Mouse (Mus musculus): ENCODE results near the gene Tmem121b.

Gene Tmem121b

DNA sequence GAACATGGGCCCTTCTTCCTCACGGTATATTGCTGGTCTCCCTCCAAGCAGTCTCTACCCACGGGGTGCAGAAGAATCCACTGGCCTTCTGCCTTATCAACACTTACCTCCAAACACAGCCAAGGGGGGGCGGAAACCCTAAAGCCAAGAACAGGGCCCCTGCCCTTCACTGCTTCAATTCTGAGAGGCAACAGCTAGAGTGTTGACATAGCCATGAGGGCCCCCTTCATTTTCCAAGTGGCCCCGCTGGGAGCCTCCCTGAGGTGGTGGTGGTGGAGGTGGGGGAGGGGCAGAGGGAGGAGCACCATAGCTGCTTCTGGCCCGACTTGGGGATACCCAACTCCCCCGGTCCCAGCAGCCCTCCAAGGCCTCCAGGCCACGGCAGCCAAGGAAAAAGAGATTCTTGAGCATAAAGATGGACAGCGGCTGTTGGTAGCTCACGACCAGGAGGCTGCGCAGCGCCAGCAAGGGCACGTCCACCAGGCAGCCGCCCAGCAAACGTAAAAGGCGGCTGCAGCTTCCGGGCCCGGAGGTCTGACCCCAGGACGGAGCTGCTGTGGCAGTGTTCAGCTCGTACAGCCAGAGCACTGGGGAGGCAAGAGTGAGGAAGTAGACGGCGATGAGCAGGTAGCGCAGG lies 1.6 kb downstream of the Tmem121b start:
- DNase-seq = no peak

DNA sequence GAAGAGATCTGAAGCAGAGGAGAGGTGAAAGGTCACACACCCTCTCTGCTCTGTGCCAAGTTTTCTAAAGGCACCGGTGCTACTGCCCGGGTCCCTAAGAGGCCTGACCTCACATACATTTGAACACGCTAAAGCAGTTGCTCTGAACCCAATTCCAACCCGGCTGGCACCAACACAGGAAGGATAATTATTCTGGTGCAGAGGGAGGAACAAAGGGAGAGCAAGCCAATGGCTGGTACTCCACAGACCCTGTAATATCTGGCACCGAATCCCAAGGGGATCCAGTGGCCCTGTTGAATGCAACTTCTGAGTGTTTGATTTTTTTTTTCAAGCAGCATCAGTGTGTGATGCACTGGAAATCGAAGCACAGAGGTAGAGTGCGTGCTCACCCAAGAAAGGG lies 2.5 kb downstream of the Tmem121b start:
- DNase-seq = no peak

DNA sequence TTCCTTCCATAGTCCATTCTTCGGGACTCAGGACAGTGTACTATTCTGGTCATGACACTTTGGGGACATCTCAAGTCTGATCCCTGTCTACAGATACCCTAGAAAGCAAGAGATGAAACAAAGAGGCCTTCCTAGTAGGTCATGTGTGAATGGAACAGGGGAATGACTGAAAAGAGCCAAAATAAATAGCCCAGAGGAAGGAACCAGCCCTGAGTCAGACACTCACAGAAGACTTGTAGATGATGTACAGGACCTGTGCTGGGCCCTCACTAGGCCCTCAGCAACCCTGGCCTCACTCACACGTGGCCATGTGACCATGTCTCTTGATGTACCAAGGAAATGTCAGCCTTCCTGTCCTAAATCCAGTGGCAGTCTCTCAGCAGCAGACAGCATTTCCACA lies 4.1 kb downstream of the Tmem121b start:
- no peak for DNase-seq

DNA sequence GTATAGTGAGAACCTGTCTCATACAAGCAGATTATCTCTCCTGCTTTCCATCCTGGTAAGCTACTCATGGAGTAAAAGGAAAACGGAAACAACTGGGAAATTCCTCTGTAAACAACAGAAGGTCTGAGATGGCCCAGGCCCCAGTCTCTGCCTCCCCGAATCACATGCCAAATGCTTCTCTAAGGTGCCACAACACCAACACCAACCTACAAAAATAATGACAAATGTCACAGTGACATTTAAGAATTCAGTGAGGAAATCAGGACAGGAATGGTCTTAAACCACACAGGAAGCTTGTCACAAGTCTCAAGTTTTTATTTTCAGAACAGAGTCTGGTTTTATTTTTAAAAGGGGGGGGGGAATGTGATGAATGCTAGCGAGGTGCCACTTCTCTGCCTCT lies 5.0 kb downstream of the Tmem121b start:
- no peak for DNase-seq

DNA sequence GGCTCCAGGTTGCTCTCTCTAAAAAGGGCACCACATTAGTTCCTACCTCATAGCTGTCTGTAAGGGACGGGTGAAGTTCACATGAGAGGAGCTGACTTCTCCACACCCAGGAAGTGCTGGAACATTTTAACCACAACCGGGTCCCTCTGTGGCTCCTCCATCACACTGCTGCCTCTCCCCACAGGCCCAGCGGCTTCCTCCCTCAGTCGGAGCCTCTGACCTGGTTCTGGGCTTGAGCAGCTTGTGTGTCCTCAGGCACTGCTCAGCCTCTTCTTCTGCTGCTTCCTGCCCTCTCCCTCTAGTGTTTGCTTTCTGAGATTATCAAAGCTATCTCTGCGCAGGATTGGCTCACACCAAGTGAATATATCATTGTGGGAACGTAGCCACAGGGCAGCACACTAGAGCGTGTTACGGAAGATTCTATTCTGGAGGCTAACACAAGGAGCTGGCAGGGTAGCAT lies 7.5 kb downstream of the Tmem121b start:
- DNase-seq = no peak

DNA sequence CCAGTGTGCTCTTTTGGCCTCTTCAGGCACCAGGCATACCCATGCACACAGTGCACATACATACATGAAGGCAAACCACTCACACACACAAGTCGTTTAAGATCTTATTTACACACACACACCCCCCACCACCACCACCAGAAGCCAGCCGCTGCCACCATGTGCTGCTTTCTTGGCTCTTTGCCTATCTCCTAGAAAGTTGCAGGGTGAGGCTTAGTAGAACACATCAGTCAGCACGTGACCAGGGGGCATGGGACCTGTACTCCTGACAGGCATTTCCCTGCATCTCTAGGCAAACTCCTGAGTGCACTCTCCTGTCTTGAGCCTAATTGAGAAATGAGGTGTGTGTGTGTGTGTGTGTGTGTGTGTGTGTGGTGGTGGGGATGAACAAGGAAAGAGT lies 8.6 kb downstream of the Tmem121b start:
- no peak for DNase-seq

DNA sequence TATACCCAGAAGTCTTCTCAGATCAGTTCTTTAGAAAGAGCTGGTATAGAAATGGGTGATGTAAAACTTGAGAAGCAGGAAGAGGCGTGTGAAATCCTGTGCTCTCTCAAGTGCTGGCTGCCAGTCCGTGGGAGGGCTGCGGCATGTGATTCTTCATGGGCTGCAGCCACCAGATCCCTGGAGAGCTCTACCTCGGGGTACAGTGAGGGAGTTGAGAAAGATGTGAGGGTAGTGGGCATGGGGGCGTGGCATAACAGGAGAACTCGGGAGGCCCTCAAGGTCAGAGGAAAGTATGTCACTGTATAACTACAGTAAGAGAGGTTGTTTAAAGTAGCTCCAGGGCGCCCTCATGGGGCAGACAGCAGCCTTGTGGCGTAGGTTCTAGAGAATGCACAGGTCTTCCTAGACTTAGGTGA lies 10.4 kb downstream of the Tmem121b start:
- no peak for DNase-seq

DNA sequence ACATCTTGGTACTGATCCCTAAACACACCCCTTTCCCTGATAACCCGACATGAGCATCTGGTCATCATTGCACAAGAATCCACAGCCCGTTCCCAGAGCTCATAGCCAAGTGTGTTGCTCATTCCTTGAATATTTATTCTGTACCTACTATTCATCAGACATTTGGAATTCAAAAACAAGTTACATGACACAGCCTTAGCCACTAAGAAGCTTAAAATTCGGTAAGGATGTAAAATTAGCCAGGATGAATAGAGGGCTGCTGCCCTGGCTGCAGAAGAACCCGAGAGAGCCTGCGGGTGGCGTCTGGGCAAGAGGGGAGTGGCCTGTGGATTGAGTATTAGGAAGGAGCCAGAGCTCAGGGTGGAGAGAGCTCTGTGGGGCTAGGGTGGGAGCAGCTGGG lies 10.9 kb downstream of the Tmem121b start:
- DNase-seq = no peak

DNA sequence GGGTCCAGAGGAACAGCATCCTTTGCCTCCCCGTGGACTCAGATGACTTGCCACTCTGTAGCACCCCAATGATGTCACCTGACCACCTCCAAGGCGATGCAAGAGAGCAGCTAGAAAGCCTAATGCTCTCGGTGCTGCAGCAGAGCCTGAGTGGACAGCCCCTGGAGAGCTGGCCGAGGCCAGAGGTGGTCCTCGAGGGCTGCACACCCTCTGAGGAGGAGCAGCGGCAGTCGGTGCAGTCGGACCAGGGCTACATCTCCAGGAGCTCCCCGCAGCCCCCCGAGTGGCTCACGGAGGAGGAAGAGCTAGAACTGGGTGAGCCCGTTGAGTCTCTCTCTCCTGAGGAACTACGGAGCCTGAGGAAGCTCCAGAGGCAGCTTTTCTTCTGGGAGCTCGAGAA lies 11.6 kb downstream of the Tmem121b start:
- no peak for DNase-seq

DNA sequence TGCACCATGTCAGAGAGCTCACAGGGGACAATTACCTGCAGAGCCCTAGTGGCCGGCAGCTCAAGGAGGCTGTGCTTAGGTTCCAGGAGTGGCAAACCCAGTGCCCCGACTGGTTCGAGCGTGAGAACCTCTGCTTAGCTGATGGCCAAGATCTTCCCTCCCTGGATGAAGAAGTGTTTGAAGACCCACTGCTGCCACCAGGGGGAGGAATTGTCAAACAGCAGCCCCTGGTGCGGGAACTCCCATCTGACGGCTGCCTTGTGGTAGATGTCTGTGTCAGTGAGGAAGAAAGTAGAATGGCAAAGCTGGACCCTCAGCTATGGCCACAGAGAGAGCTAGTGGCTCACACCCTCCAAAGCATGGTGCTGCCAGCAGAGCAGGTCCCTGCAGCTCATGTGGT lies 12.1 kb downstream of the Tmem121b start:
- no peak for DNase-seq

DNA sequence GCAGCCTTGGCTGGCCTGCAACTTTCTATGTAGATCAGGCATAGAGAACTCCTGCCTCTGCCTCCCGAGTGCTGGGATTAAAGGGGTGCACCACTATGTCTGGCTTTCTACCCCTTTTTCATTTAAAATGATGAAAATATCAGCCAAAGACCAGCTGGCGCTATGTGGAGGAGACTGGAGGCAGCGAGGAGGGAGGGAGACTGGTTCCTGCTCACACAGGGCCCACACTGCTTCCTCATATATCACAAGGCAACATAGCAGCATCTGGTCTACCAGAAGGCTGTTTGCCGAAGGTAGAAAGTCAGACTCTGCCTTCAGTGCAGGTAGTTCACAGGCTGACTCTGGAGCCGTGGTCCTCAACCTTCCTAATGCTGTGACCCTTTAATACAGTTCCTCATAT lies 13.2 kb downstream of the Tmem121b start:
- DNase-seq = no peak

DNA sequence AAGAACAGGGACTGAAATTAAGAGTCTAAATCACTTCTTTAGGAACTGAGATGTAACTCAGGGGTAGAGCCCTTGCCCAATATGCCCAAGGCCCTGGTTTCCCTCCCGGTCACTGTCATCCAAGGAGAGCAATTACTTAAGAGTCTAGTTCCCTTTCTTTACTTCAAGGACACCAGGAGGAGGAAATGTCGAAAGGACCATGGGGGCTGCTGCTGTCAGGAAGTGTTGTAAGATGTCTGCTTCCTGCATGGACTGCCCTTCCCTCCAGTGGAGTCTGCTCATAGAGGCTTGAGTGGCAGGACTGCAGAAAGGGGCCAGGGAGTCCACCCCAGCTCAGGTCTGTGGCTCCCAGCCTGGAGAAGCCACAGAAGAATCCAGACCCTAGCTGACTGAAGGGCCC lies 14.3 kb downstream of the Tmem121b start:
- no peak for DNase-seq

DNA sequence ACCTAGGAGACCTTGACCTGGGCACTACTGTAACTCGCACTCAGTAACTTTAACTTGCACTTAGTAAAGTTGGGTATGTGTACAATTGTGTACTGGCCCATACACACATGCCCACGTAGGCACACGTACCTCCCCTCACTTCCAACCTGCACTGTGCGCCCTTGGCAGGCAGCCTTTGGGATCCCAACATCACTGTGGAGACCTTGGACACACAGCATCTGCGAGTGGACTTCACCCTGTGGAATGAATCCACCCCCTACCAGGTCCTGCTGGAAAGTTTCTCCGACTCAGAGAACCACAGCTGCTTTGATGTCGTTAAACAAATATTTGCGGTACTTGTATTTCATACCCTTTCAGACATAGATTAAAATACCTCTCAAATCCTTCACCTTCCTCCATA lies 18.3 kb downstream of the Tmem121b start:
- DNase-seq = no peak

DNA sequence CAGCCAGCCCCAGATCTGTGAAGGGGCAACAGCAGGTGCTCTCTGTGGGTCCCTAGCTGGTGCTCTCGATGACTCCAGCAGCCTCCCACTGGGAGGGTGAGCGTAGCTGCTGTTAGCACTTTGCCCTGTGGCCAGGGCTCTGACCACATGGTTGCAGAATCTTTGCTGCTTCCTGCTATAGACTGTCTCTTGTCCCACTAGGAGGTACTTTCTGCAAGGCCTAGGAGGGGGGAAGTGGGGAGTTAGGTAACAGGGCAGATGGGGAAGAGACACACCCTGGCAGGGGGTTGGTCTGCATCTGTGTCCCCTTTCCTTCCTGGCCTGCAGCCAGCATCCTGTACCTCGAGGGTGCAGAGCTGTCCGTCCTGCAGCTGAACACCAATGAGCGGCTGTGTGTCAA lies 20.2 kb downstream of the Tmem121b start:
- DNase-seq = no peak

DNA sequence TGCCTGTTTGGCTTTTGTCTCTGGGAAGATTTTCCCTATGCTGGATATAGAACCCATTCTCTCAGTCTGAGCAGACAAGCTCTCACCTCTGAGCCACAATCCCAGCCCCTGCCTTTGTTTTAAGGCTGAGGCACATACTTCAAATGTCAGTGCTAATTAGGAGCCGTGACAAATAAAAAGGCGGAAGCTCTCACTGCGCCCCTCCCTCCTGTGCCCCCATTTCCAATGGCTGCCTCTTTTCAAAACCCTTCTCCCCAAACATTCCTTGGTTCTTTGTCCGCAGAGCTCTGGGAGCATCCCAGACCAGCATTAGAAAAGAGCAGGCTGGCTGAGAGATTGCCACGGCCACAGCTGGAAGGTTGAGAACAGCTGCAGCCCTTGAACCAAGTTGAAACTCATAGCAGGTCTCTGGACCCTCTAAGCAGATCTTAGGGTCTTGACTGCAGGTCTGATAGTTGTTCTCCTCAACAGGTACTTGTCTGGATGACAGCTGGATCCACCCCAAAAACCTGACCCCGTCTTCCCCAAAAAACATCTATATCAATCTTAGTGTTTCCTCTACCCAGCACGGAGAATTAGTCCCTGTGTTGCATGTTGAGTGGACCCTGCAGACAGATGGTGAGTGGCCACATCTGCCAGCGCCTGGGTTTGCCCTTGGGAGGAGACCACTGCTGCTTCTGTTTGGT lies 21.0 kb downstream of the Tmem121b start:
- no peak for DNase-seq

DNA sequence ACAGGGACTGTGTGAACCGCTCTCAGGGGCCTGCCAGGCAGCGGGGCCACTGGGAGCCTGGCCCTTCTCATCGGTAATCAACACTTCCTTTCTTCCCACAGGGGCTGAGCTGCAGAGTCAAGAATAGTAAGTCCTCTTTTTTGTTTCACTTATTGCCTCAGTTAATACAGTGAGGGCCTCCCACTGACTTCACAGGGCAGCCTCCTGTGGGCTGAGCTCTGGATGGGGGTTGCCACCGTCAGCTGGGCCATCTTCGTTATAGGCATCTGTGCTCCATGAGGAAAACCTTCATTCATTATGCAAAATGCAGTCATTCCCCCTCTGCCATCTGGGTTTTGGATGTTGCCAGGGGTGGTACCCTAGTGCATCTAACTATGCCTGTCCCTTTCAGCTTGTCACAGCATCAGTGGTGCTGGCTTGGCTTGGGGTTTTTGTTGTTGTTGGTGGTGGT lies 21.6 kb downstream of the Tmem121b start:
- no peak for DNase-seq

DNA sequence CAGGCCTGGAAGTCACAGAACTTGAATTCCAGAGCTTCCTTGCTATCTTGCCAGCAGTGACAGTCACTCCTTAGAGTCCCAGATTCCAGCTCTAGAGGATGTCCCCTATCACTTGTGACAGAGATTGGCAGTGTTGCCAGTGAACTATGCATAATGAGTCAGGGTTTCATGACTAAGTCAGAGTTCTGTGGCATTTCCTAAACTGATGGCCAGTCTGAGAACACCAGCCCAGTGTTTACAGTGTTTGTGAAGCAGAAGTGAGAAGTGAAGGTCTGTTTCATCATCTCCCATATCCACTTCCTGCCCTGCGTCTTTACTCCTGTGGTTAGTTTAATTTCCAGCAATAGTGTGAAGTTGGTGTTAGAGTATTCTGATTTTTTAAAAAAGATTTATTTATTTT lies 22.9 kb downstream of the Tmem121b start:
- no peak for DNase-seq

DNA sequence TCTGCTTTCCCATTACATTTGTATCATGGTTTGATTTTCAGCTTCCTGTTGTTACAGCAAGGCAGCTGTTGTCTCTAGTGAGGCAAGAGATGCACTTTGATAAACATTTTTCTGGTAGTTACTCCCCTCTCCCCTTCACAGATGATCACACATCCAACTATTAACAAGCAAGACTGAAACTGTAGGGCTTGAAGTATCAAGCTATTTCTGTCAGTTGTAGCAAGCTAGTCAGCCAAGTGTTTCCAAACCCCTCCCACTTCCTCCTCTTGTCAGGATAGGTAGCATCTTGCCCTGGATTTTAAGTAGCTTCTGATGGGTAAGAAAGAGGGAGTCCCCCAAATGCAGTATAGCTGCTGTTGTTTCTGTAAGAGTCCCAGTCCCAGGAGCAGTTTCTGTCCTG lies 23.8 kb downstream of the Tmem121b start:
- DNase-seq = no peak

DNA sequence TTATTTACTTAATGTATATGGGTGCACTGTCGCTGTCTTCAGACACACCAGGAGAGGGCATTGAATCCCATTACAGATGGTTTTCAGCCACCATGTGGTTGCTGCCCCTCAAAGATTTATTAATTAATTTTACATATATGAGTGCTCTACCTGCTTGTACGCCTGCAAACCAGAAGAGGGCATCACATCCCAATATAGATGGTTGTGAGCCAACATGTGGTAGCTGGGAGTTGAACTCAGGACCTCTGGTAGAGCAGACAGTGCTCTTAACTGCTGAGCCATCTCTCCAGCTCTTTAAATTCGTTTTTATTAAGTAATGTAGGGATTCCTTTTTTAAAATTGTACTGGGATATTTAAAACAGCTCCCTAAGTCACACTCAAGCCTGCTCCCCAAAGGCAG lies 24.3 kb downstream of the Tmem121b start:
- DNase-seq = no peak

DNA sequence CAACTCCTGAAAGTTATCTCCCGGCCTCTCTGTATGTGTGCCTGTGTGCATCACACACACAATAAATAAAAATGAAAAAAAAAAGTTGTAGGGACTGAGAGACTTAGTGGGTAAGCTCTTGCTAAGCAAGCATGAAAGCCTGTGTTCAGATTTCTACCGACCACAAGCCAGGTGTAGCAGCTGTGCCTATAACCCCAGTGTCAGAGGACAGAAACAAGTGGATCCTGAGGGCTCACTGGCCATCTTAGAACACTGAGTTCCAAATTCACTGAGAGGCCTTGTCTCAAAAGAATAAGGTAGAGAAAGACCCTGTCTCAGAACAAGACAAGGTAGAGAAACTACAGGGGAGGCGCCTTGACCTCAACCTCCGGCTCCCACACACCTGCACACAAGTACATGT lies 25.3 kb downstream of the Tmem121b start:
- no peak for DNase-seq

DNA sequence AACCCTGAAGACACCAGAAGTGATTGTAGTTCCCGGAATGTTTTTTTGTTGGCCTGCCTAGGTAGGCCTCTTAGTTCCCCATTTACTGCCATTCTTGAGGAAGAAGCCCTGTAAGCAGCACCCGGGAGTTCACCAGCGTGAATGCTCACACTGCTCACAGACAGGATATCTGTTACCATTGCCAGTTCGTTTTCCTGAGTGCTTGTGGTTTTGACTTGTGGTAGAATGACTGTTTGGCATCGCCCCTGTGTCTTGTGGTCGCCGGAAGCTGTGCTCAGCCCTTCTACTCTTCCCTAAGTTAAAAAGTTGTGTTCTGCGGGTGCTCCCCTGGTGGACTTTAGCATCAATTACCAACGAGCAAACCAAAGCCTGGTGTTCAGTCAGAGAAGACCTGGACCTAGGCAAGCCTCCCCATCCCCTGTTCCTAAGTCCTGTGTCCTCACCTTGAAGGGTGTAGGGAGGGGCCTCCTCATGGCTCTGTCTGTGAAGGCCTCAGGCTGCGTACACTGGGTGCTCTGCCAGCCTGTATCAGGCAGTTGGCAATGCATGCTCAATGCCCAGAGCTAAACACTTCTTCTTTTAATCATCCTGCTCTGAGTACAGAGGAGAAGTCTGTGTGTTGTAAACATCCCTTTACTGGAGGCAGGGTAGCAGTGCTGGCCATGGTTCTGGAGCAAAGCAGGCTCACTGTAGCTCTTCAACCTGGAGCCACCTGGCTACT lies 26.8 kb downstream of the Tmem121b start:
- DNase-seq = no peak

DNA sequence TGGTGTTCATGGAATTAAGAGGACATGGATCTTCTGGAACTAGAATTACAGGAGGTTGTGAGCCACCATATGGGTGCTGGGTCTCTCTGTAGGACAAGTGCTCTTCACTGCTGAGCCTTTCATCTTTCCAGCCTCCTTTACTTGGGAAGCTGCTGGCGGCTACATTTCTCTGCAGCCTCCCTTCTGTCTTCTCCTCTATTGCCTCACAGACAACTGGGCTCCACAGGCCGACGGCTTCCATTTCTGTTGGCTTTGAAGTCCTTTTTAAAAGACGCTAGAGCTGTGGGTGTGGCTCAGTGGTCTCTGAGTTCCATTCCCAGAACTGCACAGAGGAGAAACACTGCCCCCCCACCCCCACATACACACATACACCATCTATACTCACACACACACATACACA lies 28.2 kb downstream of the Tmem121b start:
- DNase-seq = no peak

DNA sequence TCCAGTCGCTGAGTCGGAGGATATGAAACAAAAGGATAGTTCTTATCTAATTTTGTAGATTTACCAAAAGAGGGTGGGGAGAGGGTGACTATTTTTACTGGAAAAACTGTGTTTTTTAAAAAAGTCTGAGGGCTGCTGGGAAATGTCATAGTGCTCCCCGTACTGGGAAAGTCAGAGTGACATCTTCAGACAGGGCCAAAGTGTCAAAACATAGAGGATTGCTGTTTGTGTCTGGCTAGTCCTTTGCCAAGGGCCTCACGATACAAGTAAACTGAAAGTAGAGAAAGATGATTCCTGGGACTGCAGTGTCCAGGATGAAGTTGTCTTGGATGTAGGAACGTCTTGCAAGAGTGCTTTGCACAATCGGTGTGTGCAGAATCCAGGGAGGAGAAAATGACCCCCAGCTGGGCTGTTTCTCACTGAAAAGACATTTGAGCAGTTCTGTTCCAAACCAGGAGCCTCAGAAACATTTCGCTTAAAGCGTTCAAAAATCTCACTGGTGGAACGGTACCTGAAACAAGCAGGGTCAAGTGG lies 29.1 kb downstream of the Tmem121b start:
- no peak for DNase-seq

DNA sequence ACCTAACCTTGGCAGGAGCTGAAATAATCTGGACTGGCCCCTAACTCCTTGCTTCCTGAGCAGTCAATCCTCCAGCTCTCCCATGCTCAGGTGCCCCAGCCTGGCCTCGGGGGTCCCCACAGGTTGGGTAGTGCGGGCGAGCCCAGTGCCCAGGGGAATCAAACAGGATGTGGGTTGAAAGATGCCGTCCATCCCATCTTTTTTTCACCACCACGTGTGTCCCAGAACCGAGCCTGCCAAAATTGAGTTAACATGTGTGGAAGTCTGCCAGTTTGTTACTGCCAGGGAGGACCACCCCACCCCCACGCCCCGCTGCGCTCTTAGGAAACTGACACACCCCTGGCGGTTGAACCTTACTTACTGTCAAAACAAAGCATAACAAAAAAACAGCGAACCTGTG lies 29.7 kb downstream of the Tmem121b start:
- DNase-seq = no peak

Data from cerebellum, adult 9-10 months (tissue).